Mouse (Mus musculus): ENCODE data around the gene Cyp2a5.
"Not testable (repeated sequence)": the region's sequence is repeated elsewhere in the genome, so short reads cannot be mapped to it uniquely, and the experiment has no call there.

The Cyp2a5 gene

DNA sequence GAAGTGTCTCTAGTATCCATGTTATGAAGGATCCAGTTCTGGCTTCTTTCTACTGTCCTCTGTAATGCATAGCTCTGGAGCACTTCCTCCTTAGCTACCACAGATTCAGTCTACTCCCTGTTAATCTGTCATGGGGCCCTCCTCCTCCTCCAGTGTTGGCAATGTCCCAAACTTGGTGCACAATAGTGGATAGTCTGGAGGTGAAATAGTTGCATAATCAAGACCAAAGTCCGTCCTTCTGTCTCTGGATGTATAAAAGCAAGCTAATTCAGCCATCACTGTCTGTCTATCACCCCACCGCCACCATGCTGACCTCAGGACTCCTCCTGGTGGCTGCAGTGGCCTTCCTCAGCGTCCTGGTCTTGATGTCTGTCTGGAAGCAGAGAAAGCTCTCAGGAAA lies at the start of gene Cyp2a5:
Cyp2a5 (plus strand) TSS at position 247 of the 400 bp plus-strand sequence.
- DNase-seq: not testable (repeated sequence)

DNA sequence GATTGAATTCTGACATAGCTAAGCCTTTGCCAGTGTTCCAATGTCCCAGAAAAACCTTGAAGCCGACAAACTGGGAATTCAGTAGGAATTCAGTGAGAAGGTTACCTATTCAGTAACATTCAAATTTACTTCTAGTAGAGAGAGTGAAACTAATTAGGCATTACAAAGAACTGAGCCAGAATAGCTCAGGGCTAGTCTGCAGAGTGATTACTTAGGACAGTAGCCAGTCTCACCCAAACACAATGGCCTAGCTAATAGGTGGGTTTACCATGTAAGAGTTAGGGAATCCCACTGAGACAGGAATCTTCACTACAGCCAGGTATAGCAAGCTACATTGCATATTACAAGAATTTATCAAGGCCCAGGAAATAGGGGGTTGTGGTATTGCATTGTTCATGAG lies 49.1 kb upstream of the Cyp2a5 start:
- DNase-seq: not testable (repeated sequence)

DNA sequence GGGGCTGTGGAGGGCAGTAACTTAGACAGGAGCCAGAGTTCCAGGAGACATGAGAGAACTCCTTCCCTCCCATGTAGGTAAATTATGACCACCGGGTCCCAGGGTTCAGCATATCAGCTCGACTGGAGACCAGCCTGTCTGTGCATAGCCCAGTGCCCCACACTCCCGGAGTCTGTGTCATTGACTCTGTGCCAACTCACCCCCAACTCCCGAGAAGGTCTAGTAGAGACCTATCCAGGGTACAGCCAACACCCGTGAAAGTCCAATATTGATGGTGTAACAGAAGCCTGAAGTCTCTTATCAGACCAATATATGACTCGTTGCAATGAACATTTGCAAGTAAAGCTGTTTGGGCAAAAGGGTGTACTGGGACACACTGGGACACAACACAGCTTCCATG lies 45.1 kb upstream of the Cyp2a5 start:
- no peak for DNase-seq

DNA sequence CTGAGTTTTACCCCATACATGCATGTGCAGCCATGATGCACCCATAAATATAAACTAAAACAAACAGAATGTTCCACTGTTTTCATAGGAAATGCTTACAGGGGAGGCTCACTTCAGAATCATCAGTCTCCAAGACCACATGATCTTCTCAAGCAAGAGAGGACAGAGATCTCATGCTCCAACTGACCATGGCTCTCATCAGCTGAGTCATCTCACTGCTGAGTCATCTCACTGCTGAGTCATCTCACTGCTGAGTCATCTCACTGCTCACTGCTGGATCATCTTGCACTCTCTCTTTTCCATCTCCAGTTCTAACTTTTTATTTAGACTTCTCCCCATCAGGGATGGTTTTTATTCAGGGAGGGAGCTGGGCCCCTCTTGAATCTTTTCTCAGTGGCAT lies 35.0 kb upstream of the Cyp2a5 start:
- DNase-seq: no peak

DNA sequence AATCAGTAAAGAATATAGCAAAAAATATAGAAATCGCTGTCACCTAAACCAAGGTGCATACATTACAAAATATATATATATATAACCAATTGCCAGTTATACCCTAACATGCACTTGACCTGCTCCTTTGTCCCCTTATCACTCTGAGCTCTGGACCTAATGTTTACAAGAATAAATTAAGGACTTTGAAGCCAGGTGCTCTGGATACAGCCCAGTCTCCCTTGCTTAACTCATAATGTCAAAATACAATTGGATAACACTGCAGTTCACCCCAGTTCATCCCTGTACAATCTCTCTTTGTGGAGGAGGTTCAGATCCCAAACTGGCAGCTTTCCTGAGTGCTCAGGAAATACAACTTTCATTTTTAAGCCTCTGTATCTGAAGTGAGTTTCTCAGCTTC lies 34.1 kb upstream of the Cyp2a5 start:
- DNase-seq: no peak

DNA sequence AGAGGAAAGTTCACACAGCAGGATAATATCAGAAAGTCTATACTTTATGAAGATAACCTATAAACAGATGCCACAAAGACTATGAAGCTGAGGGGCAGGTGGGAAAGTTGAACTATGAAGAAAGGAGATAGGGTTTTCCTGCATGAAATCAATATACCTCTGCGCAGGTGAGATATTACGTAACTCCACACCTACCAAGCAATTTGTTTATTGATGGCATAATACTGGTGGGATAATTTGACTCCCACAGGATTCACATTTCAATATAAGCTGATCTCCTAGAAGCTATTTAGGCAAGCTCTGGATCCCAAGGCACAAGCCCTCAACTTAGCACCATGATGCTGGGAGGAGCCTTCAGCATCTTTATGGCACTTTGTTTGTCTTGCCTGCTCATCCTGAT lies 26.5 kb upstream of the Cyp2a5 start, which contains the start of gene Cyp2g1:
Cyp2g1 (plus strand) TSS at position 301 of the 400 bp plus-strand sequence.
- no peak for DNase-seq

DNA sequence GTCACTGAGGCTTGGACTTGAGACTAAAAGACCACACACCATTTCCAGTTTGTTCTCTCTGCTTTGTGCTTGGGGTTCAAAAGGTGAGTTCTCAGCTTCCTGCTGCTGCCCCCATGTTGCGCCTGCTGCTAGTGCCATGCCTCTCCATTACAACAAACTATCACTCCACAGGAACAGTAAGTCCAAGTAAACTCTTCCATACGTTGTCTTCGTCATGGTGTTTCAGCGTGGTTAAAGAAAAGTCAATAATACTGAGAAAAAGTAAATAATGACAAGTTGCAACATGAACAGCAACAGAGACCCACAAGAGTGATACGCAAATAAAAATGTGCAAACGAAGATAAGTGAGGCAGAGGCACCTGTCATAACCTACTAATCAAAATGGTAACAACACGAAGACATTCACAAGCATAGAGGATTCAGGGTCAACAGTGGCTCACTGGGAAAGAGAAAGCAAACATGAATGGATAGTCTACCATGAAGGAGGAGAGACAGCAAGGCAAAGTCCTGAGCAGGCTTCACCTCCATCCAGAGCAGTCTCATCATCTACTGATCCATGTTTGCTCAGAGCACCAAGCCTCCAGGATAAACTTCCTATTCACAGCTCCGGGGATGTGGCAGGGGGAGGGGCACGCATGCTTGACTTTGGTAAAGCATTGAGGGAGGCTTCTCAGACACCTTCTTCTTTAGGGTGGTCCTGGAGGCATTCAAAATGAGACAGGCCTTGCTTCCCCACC lies 3.4 kb upstream of the Cyp2a5 start:
- DNase-seq: not testable (repeated sequence)

DNA sequence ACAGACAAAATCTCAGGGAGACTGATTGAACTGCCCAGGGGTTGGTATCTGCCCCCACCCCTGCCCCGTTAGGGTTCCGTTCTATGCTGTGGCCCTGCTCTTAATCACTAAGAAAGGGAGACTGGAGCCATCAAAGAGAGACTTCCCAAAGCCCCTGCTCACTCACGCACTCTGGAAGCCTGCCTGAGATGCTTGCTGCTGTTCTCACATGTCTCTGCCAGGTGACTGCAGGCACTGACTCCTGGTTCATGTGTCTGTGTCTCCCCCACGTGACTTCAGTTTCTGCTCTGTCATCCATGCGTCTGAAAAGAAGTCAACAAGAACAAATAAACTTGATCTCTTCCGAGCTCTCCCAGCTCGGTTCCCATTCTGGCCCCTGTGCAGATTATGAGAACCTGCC lies 2.4 kb upstream of the Cyp2a5 start:
- not testable (repeated sequence) for DNase-seq

DNA sequence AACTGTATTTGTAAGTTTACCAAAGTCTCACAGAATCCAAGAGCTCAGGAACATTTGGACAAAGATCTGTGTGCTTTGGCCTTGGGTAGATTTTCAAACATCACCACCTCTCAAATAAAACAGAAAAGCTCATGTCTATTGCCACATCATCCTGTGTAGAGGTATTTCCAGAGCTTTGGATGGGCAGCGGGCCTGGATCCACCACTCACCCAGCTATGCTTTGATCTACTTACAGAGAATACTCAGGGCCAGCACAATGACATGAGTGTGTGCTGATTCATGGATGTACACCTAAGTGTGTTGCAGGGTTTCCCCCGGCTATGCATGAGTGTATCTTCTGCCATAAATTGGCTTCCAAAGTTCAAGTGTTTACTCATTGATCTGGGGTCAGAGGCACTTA lies 8.3 kb downstream of the Cyp2a5 start:
- not testable (repeated sequence) for DNase-seq

DNA sequence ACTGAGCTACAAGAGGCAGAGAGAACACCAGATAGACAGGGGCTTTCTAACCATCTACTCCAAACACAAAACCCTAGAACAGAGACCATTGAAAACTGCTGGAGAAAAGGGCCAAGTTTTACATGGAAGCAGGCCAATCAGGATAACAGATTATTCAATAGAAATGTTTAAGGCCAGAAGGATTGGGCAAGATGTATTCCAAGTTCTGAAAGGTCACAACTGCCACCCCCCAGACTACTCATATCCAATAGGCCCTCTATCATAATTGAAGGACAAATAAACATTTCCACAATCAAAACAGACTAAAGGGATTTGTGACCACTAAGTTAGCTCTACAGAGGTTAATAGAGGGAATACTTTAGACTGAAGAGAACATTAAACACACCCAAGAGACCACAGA lies 15.0 kb downstream of the Cyp2a5 start:
- DNase-seq: not testable (repeated sequence)

DNA sequence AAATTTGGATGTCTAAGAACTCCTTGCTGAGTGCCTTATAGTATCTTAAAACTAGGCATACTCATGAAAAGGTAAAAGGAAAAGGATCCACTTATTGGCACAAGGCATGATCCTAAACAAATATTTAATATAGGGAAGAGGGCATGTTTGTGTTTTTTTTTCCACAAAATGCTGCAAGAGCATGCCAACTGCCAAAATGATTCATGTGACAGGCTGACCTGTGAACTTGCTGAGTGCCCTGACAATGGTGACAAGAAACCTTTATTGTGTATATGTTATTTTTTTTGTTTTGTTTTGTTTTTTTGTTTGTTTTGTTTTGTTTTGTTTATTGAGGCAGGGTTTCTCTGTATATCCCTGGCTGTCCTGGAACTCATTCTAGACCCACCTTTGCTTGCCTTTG lies 43.5 kb downstream of the Cyp2a5 start:
- not testable (repeated sequence) for DNase-seq

DNA sequence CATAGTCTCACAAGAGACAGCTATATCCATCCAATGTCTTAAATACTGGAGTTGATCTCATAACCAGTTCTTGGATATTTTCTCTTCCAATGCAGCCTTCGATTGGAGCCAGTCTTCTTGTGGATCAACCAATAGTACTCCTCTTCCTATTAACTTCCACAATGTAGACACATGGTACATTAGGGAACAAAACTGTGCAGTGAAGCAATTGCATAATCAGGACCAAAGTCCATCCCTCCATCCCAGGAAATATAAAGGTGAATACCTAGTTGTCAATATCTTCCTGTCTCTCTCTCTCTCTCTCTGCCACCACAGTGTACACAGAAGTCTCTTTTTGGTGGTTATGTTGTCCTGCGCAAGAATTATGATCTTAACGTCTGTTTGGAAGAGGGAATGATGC lies 45.5 kb downstream of the Cyp2a5 start:
- DNase-seq: not testable (repeated sequence)
